25 mouse cellular contexts compared by ENCODE assay signal in the genomic region with DNA sequence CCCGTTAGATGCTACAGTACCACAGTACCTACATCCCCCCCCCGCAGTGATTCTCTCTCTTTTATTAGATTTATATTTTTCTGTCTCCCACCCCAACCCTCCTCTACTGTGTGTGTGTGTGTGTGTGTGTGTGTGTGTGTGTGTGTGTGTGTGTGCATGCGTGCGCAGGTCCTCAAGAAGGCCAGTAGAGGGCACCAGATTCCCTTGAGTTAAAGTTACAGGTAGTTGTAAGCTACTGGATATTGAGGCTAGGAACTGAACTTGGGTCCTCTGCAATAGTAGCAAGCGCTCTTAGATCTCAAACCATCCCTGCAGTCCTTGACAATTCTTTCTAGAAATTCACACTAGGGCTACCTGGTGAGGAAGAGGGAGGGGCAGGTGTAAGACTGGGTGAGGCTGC. TPM values are rescaled to one million over a fixed set of nuclear protein-coding genes. Genes with fewer than 3 reads are reported as not detected.
A peak's percentile ranks its signal among the peaks of the same experiment; 100 is the strongest.
DNase-seq lines count a peak whose midpoint lies in the region; ATAC-seq and TF ChIP-seq lines count a peak whose summit lies in the region.
"Had no signal": no experiment of that assay in that cellular context is flagged by ENCODE, and none has a peak within 500 bp of the region (broad histone marks: within the 10 kb centered on the region; RNA-seq: fewer than 3 reads in every experiment).

No protein-coding gene starts in this region.

- no peak overlapping the region for H3K4me3 ChIP-seq in intestine, postnatal 0 days (ENCODE audit: low read depth, low read length)
- no peak overlapping the region for H3K4me3 ChIP-seq in intestine, embryonic 15.5 days (replicated peaks)
- no peak overlapping the region for H3K4me3 ChIP-seq in midbrain, postnatal 0 days (ENCODE audit: low read depth, low read length)
- no peak overlapping the region for H3K4me3 ChIP-seq in midbrain, embryonic 16.5 days (ENCODE audit: low read depth, low read length)
- H3K4me3 ChIP-seq in left cerebral cortex, adult 2 months = no peak overlapping the region
- H3K4me3 ChIP-seq: embryonic facial prominence, embryonic 13.5 days; forebrain, embryonic 12.5 days; heart, adult 2 months; heart, embryonic 15.5 days; hindbrain, embryonic 13.5 days had no signal

- DNase-seq in midbrain, postnatal 0 days (ENCODE audit: low spot score) = no peak
- peak; percentile 72 for DNase-seq in R1 (ENCODE audit: low read depth, low spot score)
- no peak for DNase-seq in adrenal gland, postnatal 4 days (ENCODE audit: low spot score in 2 of 2)
- DNase-seq in left cerebral cortex, adult 2 months (ENCODE audit: extremely low spot score in 1 of 2, low spot score in 2 of 2) = no peak
- DNase-seq: adrenal gland, adult 8-10 months; adrenal gland, postnatal 36 days; B cell, adult 2 months; cerebellum, adult 11 months; cerebellum, adult 8-10 months; cerebellum, postnatal 25 days; gastrocnemius, postnatal 14 days; heart, adult 2 months; heart, postnatal 14 days had no signal

- no peaks in the 10 kb centered on the region for H3K36me3 ChIP-seq in intestine, postnatal 0 days (ENCODE audit: control insufficient read depth, insufficient read depth)
- no peaks in the 10 kb centered on the region for H3K36me3 ChIP-seq in intestine, embryonic 15.5 days
- H3K36me3 ChIP-seq in midbrain, postnatal 0 days (ENCODE audit: insufficient read depth, low read length) = no peaks in the 10 kb centered on the region
- H3K36me3 ChIP-seq in midbrain, embryonic 16.5 days (ENCODE audit: control insufficient read depth, insufficient read depth, low read length) = no peaks in the 10 kb centered on the region
- H3K36me3 ChIP-seq: embryonic facial prominence, embryonic 13.5 days; forebrain, embryonic 12.5 days; heart, embryonic 15.5 days; hindbrain, embryonic 13.5 days had no signal

- TF ChIP-seq CTCF in intestine, postnatal 0 days (IDR thresholded peaks at IDR 0.05; ENCODE audit: low read depth) = 0 out of 2 replicates have a peak, but pooled peaks have one; percentile 17
- 0 out of 2 replicates have a peak, but pooled peaks have one; percentile 3 for TF ChIP-seq CTCF in midbrain, postnatal 0 days (IDR thresholded peaks at IDR 0.05)
- TF ChIP-seq CTCF in left cerebral cortex, adult 2 months (IDR thresholded peaks at IDR 0.05) = no peak; the same call in 1 of the 2 replicates

- no peaks in the 10 kb centered on the region for H3K27me3 ChIP-seq in intestine, postnatal 0 days (replicated peaks; ENCODE audit: control insufficient read depth, insufficient read depth, low read length)
- no peaks in the 10 kb centered on the region for H3K27me3 ChIP-seq in intestine, embryonic 15.5 days (replicated peaks)
- no peaks in the 10 kb centered on the region for H3K27me3 ChIP-seq in midbrain, postnatal 0 days (ENCODE audit: insufficient read depth, low read length)
- H3K27me3 ChIP-seq in midbrain, embryonic 16.5 days (ENCODE audit: control insufficient read depth, insufficient read depth, low read depth, low read length) = no peaks in the 10 kb centered on the region
- H3K27me3 ChIP-seq: embryonic facial prominence, embryonic 13.5 days; heart, embryonic 15.5 days; hindbrain, embryonic 13.5 days had no signal

- intact Hi-C loops in left cerebral cortex, adult 2 months (cut with DNase I) = no loop called here

- no peak for ATAC-seq in intestine, postnatal 0 days
- ATAC-seq in intestine, embryonic 15.5 days = no peak
- ATAC-seq in midbrain, postnatal 0 days (ENCODE audit: low FRiP score) = no peak
- ATAC-seq in midbrain, embryonic 16.5 days = no peak
- ATAC-seq: CD4-positive, CD25-positive, alpha-beta regulatory T cell, adult 4 months; forebrain, embryonic 16.5 days; hindbrain, postnatal 0 days had no signal

- H3K4me2 ChIP-seq in intestine, postnatal 0 days (replicated peaks; ENCODE audit: low read depth) = no peak overlapping the region
- no peak overlapping the region for H3K4me2 ChIP-seq in intestine, embryonic 15.5 days (replicated peaks)
- no peak overlapping the region for H3K4me2 ChIP-seq in midbrain, postnatal 0 days (ENCODE audit: low read depth, low read length, poor library complexity, severe bottlenecking)
- no peak overlapping the region for H3K4me2 ChIP-seq in midbrain, embryonic 16.5 days (ENCODE audit: low read length)
- H3K4me2 ChIP-seq: embryonic facial prominence, embryonic 13.5 days; forebrain, embryonic 12.5 days; heart, embryonic 11.5 days; heart, embryonic 15.5 days; hindbrain, embryonic 13.5 days had no signal

- no peaks in the 10 kb centered on the region for H3K4me1 ChIP-seq in intestine, postnatal 0 days (replicated peaks; ENCODE audit: control insufficient read depth, insufficient read depth, low read length)
- H3K4me1 ChIP-seq in intestine, embryonic 15.5 days (replicated peaks) = peaks cover 19% of the 10 kb centered on the region
- no peaks in the 10 kb centered on the region for H3K4me1 ChIP-seq in midbrain, postnatal 0 days (ENCODE audit: insufficient read depth, low read length)
- H3K4me1 ChIP-seq in midbrain, embryonic 16.5 days (ENCODE audit: control insufficient read depth, insufficient read depth, low read length) = no peaks in the 10 kb centered on the region
- H3K4me1 ChIP-seq: forebrain, embryonic 12.5 days had no signal

- no peak overlapping the region for H3K9ac ChIP-seq in intestine, postnatal 0 days (ENCODE audit: low read depth, low read length)
- no peak overlapping the region for H3K9ac ChIP-seq in intestine, embryonic 15.5 days
- no peak overlapping the region for H3K9ac ChIP-seq in midbrain, postnatal 0 days (replicated peaks; ENCODE audit: low read length, poor library complexity, severe bottlenecking)
- H3K9ac ChIP-seq in midbrain, embryonic 16.5 days (ENCODE audit: low read depth, low read length) = no peak overlapping the region
- H3K9ac ChIP-seq: embryonic facial prominence, embryonic 13.5 days; forebrain, embryonic 12.5 days; heart, embryonic 15.5 days; hindbrain, embryonic 13.5 days had no signal

- no peak overlapping the region for H3K27ac ChIP-seq in intestine, postnatal 0 days (ENCODE audit: low read depth, low read length)
- H3K27ac ChIP-seq in intestine, embryonic 15.5 days = no peak overlapping the region
- no peak overlapping the region for H3K27ac ChIP-seq in midbrain, postnatal 0 days (ENCODE audit: low read depth, low read length)
- no peak overlapping the region for H3K27ac ChIP-seq in midbrain, embryonic 16.5 days (ENCODE audit: low read length)
- no peak overlapping the region for H3K27ac ChIP-seq in left cerebral cortex, adult 2 months
- H3K27ac ChIP-seq: embryonic facial prominence, embryonic 13.5 days; forebrain, embryonic 12.5 days; heart, adult 2 months; heart, embryonic 15.5 days; hindbrain, embryonic 13.5 days; hindbrain, postnatal 0 days had no signal

- no peaks in the 10 kb centered on the region for H3K9me3 ChIP-seq in intestine, postnatal 0 days (ENCODE audit: control insufficient read depth)
- no peaks in the 10 kb centered on the region for H3K9me3 ChIP-seq in intestine, embryonic 15.5 days
- no peaks in the 10 kb centered on the region for H3K9me3 ChIP-seq in midbrain, postnatal 0 days (ENCODE audit: low read length)
- H3K9me3 ChIP-seq in midbrain, embryonic 16.5 days (replicated peaks; ENCODE audit: control insufficient read depth, low read length, poor library complexity, severe bottlenecking) = no peaks in the 10 kb centered on the region
- H3K9me3 ChIP-seq: embryonic facial prominence, embryonic 13.5 days; forebrain, embryonic 12.5 days; heart, embryonic 15.5 days; hindbrain, embryonic 13.5 days had no signal

- 95% methylated on average over 5 of the region's 5 CpGs for WGBS in intestine, postnatal 0 days
- 98% methylated on average over 5 of the region's 5 CpGs for WGBS in intestine, embryonic 15.5 days
- WGBS in midbrain, postnatal 0 days = 98% methylated on average over 5 of the region's 5 CpGs
- WGBS in midbrain, embryonic 16.5 days = 98% methylated on average over 5 of the region's 5 CpGs

RNA-seq across cellular contexts. Expression of a gene that starts 23.7 kb away (rescaled TPM):
- polyA plus RNA-seq in intestine, postnatal 0 days (2015; fragmentation: Nextera tagmentation; extraction: Ambion mirVana) = 7.2 and 7.4 TPM in 2 replicates
- 14.5 and 15.8 TPM in 2 replicates for polyA plus RNA-seq in intestine, embryonic 15.5 days (2015; fragmentation: Nextera tagmentation; extraction: Ambion mirVana)
- 11.1 and 16.9 TPM in 2 replicates for total RNA-seq in midbrain, postnatal 0 days (2014; rRNA removed)
- 5.1 and 5.2 TPM in 2 replicates for polyA plus RNA-seq in midbrain, postnatal 0 days (2015; fragmentation: Nextera tagmentation; extraction: Ambion mirVana)
- 10.2 and 10.8 TPM in 2 replicates for polyA plus RNA-seq in midbrain, embryonic 16.5 days (2015; fragmentation: Nextera tagmentation; extraction: Ambion mirVana)
- total RNA-seq in adrenal gland, postnatal 4 days (2021) = 10 to 100 TPM; 15.3 to 20.4 TPM
- total RNA-seq in left cerebral cortex, adult 2 months (2021) = 1 to 10 TPM in 1 of 2 experiments, under 1 TPM in 1; 0.93 to 1.3 TPM
- total RNA-seq: hematopoietic stem cell, adult 5-6 weeks had no signal
- polyA plus RNA-seq: CD4-positive, CD25-positive, alpha-beta regulatory T cell, adult 4 months had no signal

RNA-seq across cellular contexts. Expression of a gene that starts 49.5 kb away (rescaled TPM):
- 0.22 and 0.43 TPM in 2 replicates for polyA plus RNA-seq in intestine, postnatal 0 days (2015; fragmentation: Nextera tagmentation; extraction: Ambion mirVana)
- 0.46 and 0.58 TPM in 2 replicates for polyA plus RNA-seq in intestine, embryonic 15.5 days (2015; fragmentation: Nextera tagmentation; extraction: Ambion mirVana)
- 22.3 and 22.8 TPM in 2 replicates for total RNA-seq in midbrain, postnatal 0 days (2014; rRNA removed)
- 5.1 and 5.6 TPM in 2 replicates for polyA plus RNA-seq in midbrain, postnatal 0 days (2015; fragmentation: Nextera tagmentation; extraction: Ambion mirVana)
- 3.3 and 4.6 TPM in 2 replicates for polyA plus RNA-seq in midbrain, embryonic 16.5 days (2015; fragmentation: Nextera tagmentation; extraction: Ambion mirVana)
- total RNA-seq in adrenal gland, postnatal 4 days (2021) = 1 to 10 TPM; 2.2 to 3.2 TPM
- 10 to 100 TPM; 19.8 to 26.5 TPM for total RNA-seq in left cerebral cortex, adult 2 months (2021)
- total RNA-seq: hematopoietic stem cell, adult 5-6 weeks had no signal
- polyA plus RNA-seq: CD4-positive, CD25-positive, alpha-beta regulatory T cell, adult 4 months had no signal
